Mouse (Mus musculus) gastrocnemius, postnatal 14 days (tissue): ENCODE measurements around the gene Macrod2. TPM values are rescaled to one million over a fixed set of nuclear protein-coding genes. Genes with fewer than 3 reads are reported as not detected.

Experiments used
- DNase-seq: peaks from one replicate; pipeline ENCODE4 v3.0.0; 2021; ENCODE audit warnings: mixed read lengths
- intact Hi-C: fragments of 180-260 bp; cut with DNase I; formaldehyde crosslinking; loops from one replicate; pipeline ENCODE4 v1.15.1; 2025; ENCODE audit warnings: low total_unique reads
- total RNA-seq, 2 experiments: library from RNA; stranded (reverse); gene quantifications; 2 replicates each; pipeline ENCODE4 v1.2.3; 2021

The Macrod2 gene
- total RNA-seq, 2 experiments from 2014 or later = 12.2 to 15.3 TPM

GRCm38 (mm10) chr2:140549286-140549685 lies 154.2 kb downstream of the Macrod2 start:
- intact Hi-C loops = no loop called here
- DNase-seq = no peak

- intact Hi-C loops = no loop called here
- no peak for DNase-seq
These were observed 166.3 kb downstream of the Macrod2 start for GRCm38 (mm10) chr2:140561426-140561825.

- intact Hi-C loops = no loop called here
These were observed 175.8 kb downstream of the Macrod2 start for GRCm38 (mm10) chr2:140570874-140571273.

GRCm38 (mm10) chr2:140592537-140593261 lies 197.6 kb downstream of the Macrod2 start:
- intact Hi-C loops = no loop called here
- DNase-seq = no peak

More at GRCm38 (mm10) chr2:140570874-140571273, 175.8 kb downstream of the Macrod2 start:
- no peak for DNase-seq

GRCm38 (mm10) chr2:140596906-140597305 lies 201.8 kb downstream of the Macrod2 start:
- intact Hi-C loops = no loop called here
- no peak for DNase-seq

GRCm38 (mm10) chr2:140615451-140615850 lies 220.3 kb downstream of the Macrod2 start:
- no peak for DNase-seq
- intact Hi-C loops = no loop called here

GRCm38 (mm10) chr2:140621730-140622337 lies 226.7 kb downstream of the Macrod2 start:
- intact Hi-C loops = no loop called here
- DNase-seq = no peak

- intact Hi-C loops = no loop called here
- DNase-seq = no peak
These were observed 258.4 kb downstream of the Macrod2 start for GRCm38 (mm10) chr2:140653481-140653880.

- intact Hi-C loops = no loop called here
- DNase-seq = no peak
These were observed 258.9 kb downstream of the Macrod2 start for GRCm38 (mm10) chr2:140653978-140654377.

- intact Hi-C loops = no loop called here
- no peak for DNase-seq
These were observed 267.6 kb downstream of the Macrod2 start for GRCm38 (mm10) chr2:140662673-140663072.

- intact Hi-C loops = no loop called here
- no peak for DNase-seq
These were observed 269.3 kb downstream of the Macrod2 start for GRCm38 (mm10) chr2:140664381-140664780.

GRCm38 (mm10) chr2:140666846-140667245 lies 271.7 kb downstream of the Macrod2 start:
- intact Hi-C loops = no loop called here

GRCm38 (mm10) chr2:140667261-140668047 lies 272.3 kb downstream of the Macrod2 start:
- no peak for DNase-seq
- intact Hi-C loops = no loop called here

More at GRCm38 (mm10) chr2:140666846-140667245, 271.7 kb downstream of the Macrod2 start:
- no peak for DNase-seq

- intact Hi-C loops = no loop called here
These were observed 273.2 kb downstream of the Macrod2 start for GRCm38 (mm10) chr2:140668311-140668710.

GRCm38 (mm10) chr2:140669081-140669480 lies 274.0 kb downstream of the Macrod2 start:
- no peak for DNase-seq
- intact Hi-C loops = no loop called here

More at GRCm38 (mm10) chr2:140668311-140668710, 273.2 kb downstream of the Macrod2 start:
- peak; percentile 62 for DNase-seq

- no peak for DNase-seq
- intact Hi-C loops = no loop called here
These were observed 274.7 kb downstream of the Macrod2 start for GRCm38 (mm10) chr2:140669786-140670185.

- no peak for DNase-seq
- intact Hi-C loops = no loop called here
These were observed 275.3 kb downstream of the Macrod2 start for GRCm38 (mm10) chr2:140670457-140670856.

GRCm38 (mm10) chr2:140670963-140671702 lies 276.0 kb downstream of the Macrod2 start, which contains the start of gene Flrt3:
TSS of gene Flrt3 (minus strand) at chr2:140671469.
- peak; percentile 72 for DNase-seq
- intact Hi-C loops = no loop called here

GRCm38 (mm10) chr2:140673466-140673865 lies 278.4 kb downstream of the Macrod2 start:
- intact Hi-C loops = no loop called here
- DNase-seq = no peak
